Comparison of ENCODE assay signal across 8 mouse cellular contexts in the genomic region with DNA sequence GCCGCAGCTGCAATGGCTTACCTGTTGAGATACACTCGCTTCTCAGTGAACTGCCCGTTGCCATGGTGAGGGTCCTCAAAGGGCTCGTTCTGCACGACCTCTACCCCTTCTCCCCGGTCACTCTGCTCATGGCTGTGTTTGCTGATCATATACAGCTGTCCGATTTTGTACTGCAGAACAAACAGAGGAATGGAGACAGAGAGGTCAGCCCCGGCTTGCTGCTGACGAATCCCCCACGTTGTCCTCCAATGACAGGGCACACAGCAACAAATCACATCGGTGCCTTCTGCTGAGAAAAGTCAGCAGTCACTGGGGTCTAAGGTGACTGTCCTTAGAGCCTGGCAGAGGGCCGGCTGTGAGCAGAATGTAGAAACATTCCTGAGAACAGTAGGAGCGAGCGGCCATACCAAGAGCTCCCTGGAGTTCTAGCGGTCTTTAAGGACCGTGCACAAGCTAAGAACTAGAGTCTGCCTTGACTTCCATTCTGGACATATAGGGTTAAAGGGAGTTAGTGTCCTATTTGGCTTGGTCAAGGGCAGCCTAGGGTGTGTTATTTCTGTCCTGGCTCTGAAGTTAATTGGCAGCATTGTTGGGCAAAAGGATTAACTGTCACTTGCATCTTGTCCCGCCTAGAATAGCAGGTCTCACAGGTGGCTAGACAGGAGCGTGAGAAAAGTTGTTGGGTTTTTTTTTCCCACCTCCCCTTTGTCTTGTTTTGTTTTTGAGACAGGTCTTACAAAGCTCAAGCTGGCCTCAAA.
DNase-seq lines count a peak whose midpoint lies in the region.

No protein-coding gene starts in this region.

- intact Hi-C loops in heart, postnatal 25 days (cut with DNase I): loop anchor here (2.0 to 5.0 kb wide), 3 partner anchors 41 to 130 kb away; no protein-coding TSS in a partner anchor

- peak; percentile 94 for DNase-seq in heart, adult 11 months
- DNase-seq in heart, postnatal 25 days (ENCODE audit: low spot score): no peak
- DNase-seq in embryo, embryonic 11 days: peak; percentile 48
- DNase-seq in heart, postnatal 4 days: peak; percentile 40
- DNase-seq in lung, postnatal 14 days: peak; percentile 26
- no peak for DNase-seq in right cerebral cortex, postnatal 10 days (ENCODE audit: low spot score in 2 of 2)
- no peak for DNase-seq in thymus, postnatal 0 days (ENCODE audit: low spot score)
- no peak for DNase-seq in ovary, postnatal 14 days (ENCODE audit: low spot score)

Comparison
In these comparisons a context has a peak if more than half of its experiments do, and no peak if none do; other contexts are left out.
1. DNase-seq: peak in heart, adult 11 months (single experiment), embryo, embryonic 11 days (single experiment), heart, postnatal 4 days (single experiment) and lung, postnatal 14 days (single experiment); none in heart, postnatal 25 days (single experiment), right cerebral cortex, postnatal 10 days (0 of 2), thymus, postnatal 0 days (single experiment) and ovary, postnatal 14 days (single experiment).